ENCODE assay signal across 8 mouse cellular contexts in genomic region chr12:112875225-112876013, GRCm38 (mm10). TPM values are rescaled to one million over a fixed set of nuclear protein-coding genes. Genes with fewer than 3 reads are reported as not detected.
DNase-seq lines count a peak whose midpoint lies in the region; ATAC-seq lines count a peak whose summit lies in the region.

No protein-coding gene starts in this region.

- H3K4me3 ChIP-seq in forebrain, embryonic 10.5 days = no peak overlapping the region
- H3K4me3 ChIP-seq in heart, embryonic 16.5 days (ENCODE audit: low read length) = no peak overlapping the region
- H3K4me3 ChIP-seq in liver, embryonic 12.5 days = no peak overlapping the region

- peak; percentile 81 to 91 for DNase-seq in CD8-positive naive resting alpha-beta T cell, adult 2 months (ENCODE audit: low read depth in 2 of 2, low spot score in 2 of 2)
- DNase-seq in c-Kit-negative CD71-positive TER-119-positive erythroid progenitor cells, embryonic 14.5 days (ENCODE audit: low read depth, low spot score) = peak; percentile 25
- DNase-seq in forebrain, embryonic 10.5 days (ENCODE audit: extremely low spot score, low spot score) = peak; percentile 82
- peak; percentile 90 to 97 for DNase-seq in kidney, postnatal 25 days
- peak; percentile 74 to 83 for DNase-seq in natural killer cell, adult 2 months (ENCODE audit: low spot score in 2 of 2)
- DNase-seq in splenic B cell, adult 2 months (ENCODE audit: low read depth, low spot score) = peak; percentile 89

- ATAC-seq in heart, embryonic 16.5 days (replicated peaks; ENCODE audit: extremely low read depth, insufficient read depth, low FRiP score) = peak; percentile 32; the same call in 1 of the 2 replicates
- peak; percentile 25; the same call in 1 of the 2 replicates for ATAC-seq in liver, embryonic 12.5 days

- WGBS in forebrain, embryonic 10.5 days = 23% methylated on average over 16 of the region's 16 CpGs
- 21% methylated on average over 16 of the region's 16 CpGs for WGBS in heart, embryonic 16.5 days
- whole genome bisulfite sequencing in liver, embryonic 12.5 days (ENCODE audit: insufficient replicate concordance) = 22% methylated on average over 16 of the region's 16 CpGs

- no peaks in the 10 kb centered on the region for H3K9me3 ChIP-seq in forebrain, embryonic 10.5 days
- no peaks in the 10 kb centered on the region for H3K9me3 ChIP-seq in heart, embryonic 16.5 days (replicated peaks; ENCODE audit: control insufficient read depth, low read length)
- H3K9me3 ChIP-seq in liver, embryonic 12.5 days (replicated peaks) = no peaks in the 10 kb centered on the region

- H3K9ac ChIP-seq in heart, embryonic 16.5 days (ENCODE audit: low read length) = no peak overlapping the region
- H3K9ac ChIP-seq in liver, embryonic 12.5 days = no peak overlapping the region

- no peak overlapping the region for H3K4me2 ChIP-seq in heart, embryonic 16.5 days (ENCODE audit: low read depth, low read length)
- H3K4me2 ChIP-seq in liver, embryonic 12.5 days = no peak overlapping the region

- H3K36me3 ChIP-seq in forebrain, embryonic 10.5 days (replicated peaks) = no peaks in the 10 kb centered on the region
- no peaks in the 10 kb centered on the region for H3K36me3 ChIP-seq in heart, embryonic 16.5 days (ENCODE audit: control insufficient read depth, insufficient read depth)
- no peaks in the 10 kb centered on the region for H3K36me3 ChIP-seq in liver, embryonic 12.5 days
- H3K36me3 ChIP-seq in splenic B cell, adult 2 months (ENCODE audit: control insufficient read depth, insufficient read depth, low read length, poor library complexity, severe bottlenecking) = no peaks in the 10 kb centered on the region; the same call in 1 of the 2 replicates

- no peak overlapping the region for H3K27ac ChIP-seq in forebrain, embryonic 10.5 days
- H3K27ac ChIP-seq in heart, embryonic 16.5 days (ENCODE audit: low read length) = no peak overlapping the region
- H3K27ac ChIP-seq in liver, embryonic 12.5 days = no peak overlapping the region

- peaks cover 46% of the 10 kb centered on the region for H3K4me1 ChIP-seq in forebrain, embryonic 10.5 days
- H3K4me1 ChIP-seq in heart, embryonic 16.5 days (ENCODE audit: control insufficient read depth, insufficient read depth, low read length) = peaks cover 25% of the 10 kb centered on the region
- peaks cover 29% of the 10 kb centered on the region for H3K4me1 ChIP-seq in liver, embryonic 12.5 days

- H3K27me3 ChIP-seq in forebrain, embryonic 10.5 days (ENCODE audit: poor library complexity, severe bottlenecking) = peaks cover 100% of the 10 kb centered on the region
- H3K27me3 ChIP-seq in heart, embryonic 16.5 days (ENCODE audit: control insufficient read depth, insufficient read depth, low read length) = peaks cover 71% of the 10 kb centered on the region
- peaks cover 100% of the 10 kb centered on the region for H3K27me3 ChIP-seq in liver, embryonic 12.5 days (replicated peaks)
- no peaks in the 10 kb centered on the region for H3K27me3 ChIP-seq in splenic B cell, adult 2 months (ENCODE audit: control insufficient read depth, insufficient read depth, low read length, poor library complexity, severe bottlenecking)

RNA-seq across cellular contexts. Expression of gene Gpr132, which starts 7.4 kb away (rescaled TPM):
- polyA plus RNA-seq in forebrain, embryonic 10.5 days (2016; fragmentation: Nextera tagmentation; extraction: Ambion mirVana) = 0.06 and 0.07 TPM in 2 replicates
- polyA plus RNA-seq in heart, embryonic 16.5 days (2015; fragmentation: Nextera tagmentation; extraction: Ambion mirVana) = 1.4 and 3.6 TPM in 2 replicates
- polyA plus RNA-seq in liver, embryonic 12.5 days (2016; fragmentation: Nextera tagmentation; extraction: Ambion mirVana) = 0.32 and 0.61 TPM in 2 replicates

RNA-seq across cellular contexts. Expression of gene Cdca4, which starts 46.2 kb away (rescaled TPM):
- 189 and 199 TPM in 2 replicates for polyA plus RNA-seq in forebrain, embryonic 10.5 days (2016; fragmentation: Nextera tagmentation; extraction: Ambion mirVana)
- polyA plus RNA-seq in heart, embryonic 16.5 days (2015; fragmentation: Nextera tagmentation; extraction: Ambion mirVana) = 44.7 and 53.2 TPM in 2 replicates
- 82.0 and 86.0 TPM in 2 replicates for polyA plus RNA-seq in liver, embryonic 12.5 days (2016; fragmentation: Nextera tagmentation; extraction: Ambion mirVana)

RNA-seq across cellular contexts. Expression of gene Jag2, which starts 54.2 kb away (rescaled TPM):
- 2.3 and 3.8 TPM in 2 replicates for polyA plus RNA-seq in forebrain, embryonic 10.5 days (2016; fragmentation: Nextera tagmentation; extraction: Ambion mirVana)
- polyA plus RNA-seq in heart, embryonic 16.5 days (2015; fragmentation: Nextera tagmentation; extraction: Ambion mirVana) = 4.0 and 5.4 TPM in 2 replicates
- polyA plus RNA-seq in liver, embryonic 12.5 days (2016; fragmentation: Nextera tagmentation; extraction: Ambion mirVana) = 0.57 and 0.64 TPM in 2 replicates

Comparison
In these comparisons a context has a peak if more than half of its experiments do, and no peak if none do; other contexts are left out.
1. DNase-seq: peak in every context shown above with its lines; median percentile 94 in kidney, postnatal 25 days; 89 in splenic B cell, adult 2 months; 86 in CD8-positive naive resting alpha-beta T cell, adult 2 months; 82 in forebrain, embryonic 10.5 days; 78 in natural killer cell, adult 2 months; 25 in c-Kit-negative CD71-positive TER-119-positive erythroid progenitor cells, embryonic 14.5 days.